Mouse (Mus musculus) heart, adult 11 months (tissue): Measurements from ENCODE around the gene Madd.

ENCODE experiments used
- DNase-seq: peaks from one replicate; pipeline ENCODE4 v3.0.0; 2022

Madd gene

DNA sequence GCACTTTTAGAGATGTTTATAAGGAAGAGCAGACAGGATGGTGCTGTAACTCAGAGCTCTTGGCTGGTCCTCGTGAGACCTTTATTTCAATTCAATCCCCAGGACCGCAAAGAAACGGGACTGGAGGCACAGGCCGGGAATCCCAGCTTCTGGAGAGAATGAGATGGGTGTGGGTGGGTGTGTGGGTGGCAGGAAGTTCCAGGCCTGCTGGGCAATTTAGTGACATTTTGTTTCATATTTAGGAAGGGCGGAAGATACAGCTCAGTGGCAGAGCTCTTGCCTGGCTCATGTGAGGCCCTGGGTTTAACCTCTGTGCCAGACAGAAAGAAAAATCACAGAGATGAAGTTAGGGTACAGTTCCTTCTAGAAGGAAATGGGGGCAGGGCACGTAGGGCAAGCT is 93.4 kb downstream of the Madd start:
- peak; percentile 90 for DNase-seq

DNA sequence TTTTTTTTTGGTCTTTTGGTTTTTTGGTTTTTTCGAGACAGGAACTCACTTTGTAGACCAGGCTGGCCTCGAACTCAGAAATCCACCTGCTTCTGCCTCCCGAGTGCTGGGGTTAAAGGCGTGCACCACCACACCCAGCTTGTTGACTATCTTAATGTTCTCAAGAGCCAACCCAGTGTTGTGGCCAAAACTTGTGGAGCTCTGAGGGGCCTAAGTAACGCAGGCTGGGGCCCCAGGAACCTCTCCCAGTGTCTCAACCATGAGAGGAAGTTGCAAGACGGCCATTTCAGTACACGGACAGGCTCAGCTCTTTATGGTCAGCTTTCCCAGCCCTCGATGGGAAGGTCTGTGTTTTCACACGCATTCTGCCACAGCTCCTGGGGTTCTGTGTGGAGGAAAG is 94.7 kb downstream of the Madd start:
- peak; percentile 89 for DNase-seq

DNA sequence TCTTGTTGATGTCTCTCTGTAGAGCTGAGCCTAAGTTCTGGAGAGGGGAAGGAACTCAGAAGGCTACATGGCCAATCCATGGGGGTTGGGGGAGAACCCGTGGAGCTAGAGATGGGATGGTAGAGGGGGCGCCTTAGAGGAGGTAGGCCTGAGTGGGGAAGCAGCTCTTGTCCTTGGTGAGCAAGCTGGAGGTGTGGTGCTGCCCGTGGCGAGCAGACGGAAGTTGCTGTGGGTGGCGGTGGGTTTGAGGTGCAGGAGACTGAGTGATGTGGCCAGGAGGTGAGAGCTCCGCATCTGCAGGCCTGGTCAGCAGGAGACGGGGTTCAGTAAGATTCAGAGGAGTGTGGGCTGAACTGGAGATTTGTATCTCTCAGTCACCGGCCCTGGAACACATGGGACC is 96.2 kb downstream of the Madd start:
- DNase-seq: peak; percentile 90
